Mouse (Mus musculus) liver, embryonic 13.5 days (tissue): Measurements from ENCODE around the gene Iqgap2. TPM values are rescaled to one million over a fixed set of nuclear protein-coding genes. Genes with fewer than 3 reads are reported as not detected.

Experiments
- ATAC-seq: fragments of 200-750 bp; cut with Nextera tagmentation; 2 replicates; pipeline ENCODE4 v1.8.0; 2017; ENCODE audit warnings: low read depth, mild to moderate bottlenecking, moderate number of reproducible peaks, moderate library complexity
- DNase-seq: peaks from one replicate; pipeline ENCODE4 v3.0.0; 2022
- H3K27ac ChIP-seq: fragments of 300-500 bp; sonication (generic); 2 replicates; pipeline ENCODE4 v1.5.1; 2015; ENCODE audit warnings: moderate library complexity, mild to moderate bottlenecking, inconsistent platforms
- H3K27me3 ChIP-seq: fragments of 300-500 bp; sonication (generic); 2 replicates; pipeline ENCODE4 v1.6.1; 2015; ENCODE audit warnings: mild to moderate bottlenecking, inconsistent platforms
- H3K36me3 ChIP-seq: fragments of 300-500 bp; sonication (generic); 2 replicates; pipeline ENCODE4 v1.6.1; 2015; ENCODE audit warnings: mild to moderate bottlenecking, inconsistent platforms
- H3K4me1 ChIP-seq: fragments of 300-500 bp; sonication (generic); replicated peaks from 2 replicates; pipeline ENCODE4 v1.6.1; 2015; ENCODE audit warnings: inconsistent platforms
- H3K4me2 ChIP-seq: fragments of 300-500 bp; sonication (generic); 2 replicates; pipeline ENCODE4 v1.6.1; 2015; ENCODE audit warnings: inconsistent platforms, mild to moderate bottlenecking, moderate library complexity
- H3K4me3 ChIP-seq: fragments of 300-500 bp; sonication (generic); replicated peaks from 2 replicates; pipeline ENCODE4 v1.5.1; 2015; ENCODE audit warnings: mild to moderate bottlenecking, inconsistent platforms
- H3K9ac ChIP-seq: fragments of 300-500 bp; sonication (generic); 2 replicates; pipeline ENCODE4 v1.6.1; 2015; ENCODE audit warnings: mild to moderate bottlenecking, inconsistent platforms
- H3K9me3 ChIP-seq: fragments of 300-500 bp; sonication (generic); replicated peaks from 2 replicates; pipeline ENCODE4 v1.6.1; 2016; ENCODE audit warnings: inconsistent platforms
- WGBS: fragments of 180-500 bp; shearing (Covaris S2); methylation state at CpG from one replicate; pipeline ENCODE4 v1.1.7; 2015; ENCODE audit not compliant: insufficient replicate concordance; 5-methylcytosine and 5-hydroxymethylcytosine counted together
- polyA plus RNA-seq: library from polyadenylated mRNA; unstranded; fragments of >200 nt; fragmentation: Nextera tagmentation; extraction: Ambion mirVana; gene quantifications from 2 replicates; pipeline ENCODE4 v1.2.1, GENCODE M21; 2015

Iqgap2 gene
- polyA plus RNA-seq, 1 experiment from 2014 or later: 11.9 TPM

DNA sequence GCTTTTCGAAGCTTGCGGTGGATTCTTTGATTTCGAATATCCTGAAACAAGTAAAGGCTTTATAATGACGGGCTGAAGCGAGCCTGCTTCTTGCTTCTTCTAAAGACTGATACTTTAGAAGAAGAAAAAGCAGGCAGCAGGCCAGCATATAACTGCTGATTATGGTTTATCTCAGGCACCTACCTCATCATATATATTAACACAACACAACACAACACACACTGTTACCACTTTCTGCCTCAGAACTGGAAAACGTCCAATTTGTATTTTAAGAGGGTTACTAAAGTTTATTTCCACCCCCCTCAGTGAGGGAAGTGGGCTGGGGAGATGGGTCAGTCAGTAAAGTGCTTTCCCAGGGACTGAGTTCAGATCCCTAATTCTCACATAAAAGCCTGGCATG lies 259.6 kb downstream of the Iqgap2 start:
- ATAC-seq: no peak
- no peak overlapping the region for H3K27ac ChIP-seq
- H3K4me3 ChIP-seq: no peak overlapping the region
- H3K4me2 ChIP-seq: no peak overlapping the region
- no peak for DNase-seq
- no peaks in the 10 kb centered on the region for H3K27me3 ChIP-seq
- peaks cover 19% of the 10 kb centered on the region for H3K4me1 ChIP-seq
- H3K36me3 ChIP-seq: peaks cover 53% of the 10 kb centered on the region
- H3K9me3 ChIP-seq: no peaks in the 10 kb centered on the region
- H3K9ac ChIP-seq: no peak overlapping the region
- WGBS: 87% methylated on average over 6 of the region's 6 CpGs

DNA sequence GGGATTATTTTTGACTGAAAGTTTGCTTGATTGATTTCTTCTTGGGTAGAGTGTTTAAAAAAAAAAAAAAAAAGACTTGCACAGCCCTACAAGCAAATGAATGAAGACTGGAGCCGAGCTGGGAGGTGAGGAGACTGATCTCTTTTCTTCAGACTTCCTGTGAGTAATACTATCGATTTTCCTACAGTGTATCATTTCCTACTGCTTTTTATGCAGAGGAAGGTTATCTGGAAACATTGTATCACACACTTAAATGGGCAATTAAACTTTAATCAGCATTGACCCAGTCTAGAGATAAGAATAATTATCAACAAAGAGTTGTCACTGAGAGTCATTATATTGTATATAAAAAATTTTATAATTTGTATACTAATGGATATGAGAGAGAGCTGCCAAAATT lies 261.0 kb downstream of the Iqgap2 start:
- Histone ChIP-seq H3K9ac (no peak overlapping the region), H3K4me2 (no peak overlapping the region), H3K4me1 (peaks cover 23% of the 10 kb centered on the region), H3K4me3 (no peak overlapping the region), H3K27ac (no peak overlapping the region), H3K9me3 (no peaks in the 10 kb centered on the region), H3K36me3 (peaks cover 49% of the 10 kb centered on the region), H3K27me3 (no peaks in the 10 kb centered on the region)
- 31% methylated on average over 2 of the region's 2 CpGs for WGBS
- DNase-seq (no peak), ATAC-seq (no peak)

DNA sequence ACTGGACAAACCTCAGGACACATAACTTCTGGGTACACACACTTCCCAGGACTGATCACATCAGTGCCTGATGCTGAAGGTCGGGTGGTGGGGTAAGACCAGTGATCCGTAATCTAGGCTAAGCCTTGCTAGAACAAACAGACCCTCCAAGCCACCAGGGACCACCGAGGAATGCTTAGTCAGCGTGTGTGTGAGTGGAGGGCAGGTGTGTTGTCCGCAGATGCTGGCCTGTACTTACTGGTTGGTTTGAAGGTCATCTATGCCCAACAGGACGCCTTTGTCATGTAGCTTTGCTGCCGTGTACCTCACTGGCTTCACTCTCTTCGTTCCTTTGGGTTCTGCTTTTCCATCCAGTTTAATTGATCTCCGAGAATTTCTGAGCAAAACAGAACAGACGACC lies 262.0 kb downstream of the Iqgap2 start:
- ATAC-seq: no peak
- peaks cover 15% of the 10 kb centered on the region for H3K4me1 ChIP-seq

DNA sequence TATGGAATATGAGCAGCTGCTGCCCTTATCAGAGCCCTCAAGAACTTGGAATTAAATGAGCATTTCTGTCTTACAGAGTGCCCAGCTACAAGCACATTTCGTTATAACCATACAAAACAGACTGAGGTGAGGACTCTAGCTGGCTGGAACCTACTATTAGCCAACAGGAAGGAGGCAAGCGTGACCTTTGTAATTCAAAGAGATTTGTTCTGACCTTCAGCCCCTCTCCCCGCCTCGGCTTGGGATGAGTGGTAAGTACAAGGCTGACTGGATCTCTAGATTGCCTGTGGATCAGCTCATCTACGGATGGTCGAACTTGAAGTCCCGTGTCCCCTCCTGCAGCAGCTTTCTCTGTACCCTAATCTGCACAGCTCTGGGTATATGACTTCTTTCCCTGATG lies 265.0 kb downstream of the Iqgap2 start:
- 0 out of 2 replicates have a peak, but pooled peaks cover 4% of the 10 kb centered on the region for H3K4me1 ChIP-seq
- ATAC-seq: peak; percentile 47; the same call in 1 of the 2 replicates
- no peak overlapping the region for H3K4me3 ChIP-seq
- peaks cover 31% of the 10 kb centered on the region for H3K36me3 ChIP-seq
- 76% methylated on average over 7 of the region's 7 CpGs for WGBS
- peak overlapping the region; percentile 29; the same call in 1 of the 2 replicates for H3K27ac ChIP-seq
- no peaks in the 10 kb centered on the region for H3K9me3 ChIP-seq
- no peak overlapping the region for H3K4me2 ChIP-seq
- no peak for DNase-seq
- H3K27me3 ChIP-seq: no peaks in the 10 kb centered on the region
- no peak overlapping the region for H3K9ac ChIP-seq

More for the DNA sequence above, 262.0 kb downstream of the Iqgap2 start:
- Histone ChIP-seq H3K4me2 (no peak overlapping the region), H3K27me3 (no peaks in the 10 kb centered on the region), H3K9me3 (no peaks in the 10 kb centered on the region), H3K36me3 (peaks cover 43% of the 10 kb centered on the region), H3K27ac (no peak overlapping the region), H3K9ac (no peak overlapping the region), H3K4me3 (no peak overlapping the region)
- 77% methylated on average over 10 of the region's 10 CpGs for WGBS
- DNase-seq: no peak

DNA sequence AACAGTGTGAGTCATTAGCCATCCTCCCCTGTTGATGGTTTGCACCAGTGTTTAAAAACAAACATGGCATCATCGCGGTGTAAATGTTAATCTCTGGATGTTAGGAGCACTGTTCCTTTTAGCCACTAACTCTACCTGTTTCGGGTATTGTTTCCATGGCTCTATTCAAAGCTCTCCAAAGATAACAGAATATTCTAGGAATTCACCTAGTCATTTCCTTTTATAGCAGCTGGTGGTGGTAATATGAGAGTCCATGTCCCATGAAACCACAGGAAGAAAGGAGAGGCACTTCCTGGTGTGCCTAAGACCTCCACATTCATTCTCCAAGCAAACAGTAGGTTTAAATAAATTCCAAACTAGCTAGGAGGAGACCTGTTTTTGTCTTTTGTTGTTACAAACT lies 268.7 kb downstream of the Iqgap2 start:
- Histone ChIP-seq H3K27me3 (no peaks in the 10 kb centered on the region), H3K36me3 (peaks cover 5% of the 10 kb centered on the region; the same call in 1 of the 2 replicates), H3K9me3 (no peaks in the 10 kb centered on the region), H3K4me1 (peaks cover 12% of the 10 kb centered on the region), H3K4me2 (no peak overlapping the region), H3K27ac (no peak overlapping the region), H3K9ac (no peak overlapping the region), H3K4me3 (no peak overlapping the region)
- no peak for DNase-seq
- ATAC-seq: no peak
- 74% methylated on average over 3 of the region's 3 CpGs for WGBS

DNA sequence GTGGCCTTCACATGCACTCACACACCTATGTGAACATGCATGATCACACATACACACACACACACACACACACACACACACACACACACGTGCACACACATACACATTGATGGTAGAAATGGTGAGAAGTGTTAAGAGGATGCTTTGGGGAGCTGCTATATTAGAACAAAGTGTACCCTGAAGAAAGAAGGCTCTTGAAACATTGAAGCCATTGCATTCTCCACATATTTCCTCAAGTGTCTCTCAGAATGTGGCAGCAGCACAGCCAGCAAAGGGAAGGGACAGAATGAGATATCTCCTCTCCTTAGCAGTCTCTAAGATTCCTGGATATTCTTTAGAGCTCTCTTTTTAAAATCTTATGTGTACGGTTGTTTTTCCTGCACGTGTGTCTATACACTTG lies 270.2 kb downstream of the Iqgap2 start:
- WGBS: 60% methylated on average over 3 of the region's 3 CpGs
- no peak for ATAC-seq
- Histone ChIP-seq H3K27ac (no peak overlapping the region), H3K36me3 (no peaks in the 10 kb centered on the region), H3K4me2 (no peak overlapping the region), H3K4me3 (no peak overlapping the region), H3K4me1 (peaks cover 16% of the 10 kb centered on the region), H3K9me3 (no peaks in the 10 kb centered on the region), H3K9ac (no peak overlapping the region), H3K27me3 (no peaks in the 10 kb centered on the region)
- no peak for DNase-seq

DNA sequence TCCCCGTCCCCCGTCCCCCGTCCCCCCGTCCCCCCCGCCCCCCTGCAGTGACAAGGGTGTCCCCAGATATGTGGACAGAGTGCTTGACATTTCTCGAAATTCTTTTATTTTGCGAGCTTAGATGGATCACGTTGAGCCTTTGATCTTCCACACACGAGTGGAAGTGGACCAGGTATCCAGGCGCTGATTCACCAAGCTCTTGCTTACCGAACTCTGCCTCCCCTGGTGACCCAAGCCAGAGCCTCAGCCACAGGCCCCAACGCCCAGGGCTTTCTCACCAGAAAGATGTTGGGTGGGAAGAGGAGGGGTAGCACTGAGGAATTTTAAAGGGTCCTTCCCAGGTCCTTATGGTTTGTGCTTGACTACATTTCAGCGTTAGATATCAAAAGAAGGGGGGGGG lies 272.9 kb downstream of the Iqgap2 start:
- H3K4me1 ChIP-seq: peaks cover 37% of the 10 kb centered on the region
- ATAC-seq (no peak), DNase-seq (no peak)
- WGBS: 12% methylated on average over 13 of the region's 13 CpGs
- H3K27ac ChIP-seq: peak overlapping the region; percentile 76
- no peaks in the 10 kb centered on the region for H3K27me3 ChIP-seq
- peak overlapping the region; percentile 98 for H3K9ac ChIP-seq
- peak overlapping the region; percentile 87 for H3K4me2 ChIP-seq
- no peaks in the 10 kb centered on the region for H3K9me3 ChIP-seq
- peaks cover 6% of the 10 kb centered on the region for H3K36me3 ChIP-seq
- peak overlapping the region; percentile 93 for H3K4me3 ChIP-seq

DNA sequence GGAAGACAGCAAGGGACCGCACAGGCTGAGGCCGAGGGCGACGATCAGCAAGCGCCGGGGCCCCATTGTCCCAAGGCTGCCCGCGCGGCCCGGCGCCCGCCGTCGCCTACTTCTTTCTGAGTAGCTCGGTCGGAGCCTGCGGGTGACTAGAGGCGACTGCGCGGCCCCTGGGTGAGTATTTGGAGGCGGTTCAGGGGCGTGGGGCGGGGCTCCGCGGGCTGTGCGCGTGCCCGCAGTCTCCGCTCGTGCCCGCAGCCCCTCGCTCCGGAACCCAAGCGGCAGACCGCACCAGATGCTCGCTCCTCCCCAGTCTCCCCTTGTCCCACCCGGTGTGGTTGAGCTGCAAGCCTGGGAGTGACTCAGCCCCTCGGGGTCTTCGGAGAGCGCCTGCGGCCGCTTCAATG lies 273.4 kb downstream of the Iqgap2 start, which contains the start of gene F2r:
TSS of gene F2r (minus strand) at position 179 of the 404 bp plus-strand sequence.
- WGBS: under 1% methylated on average over 42 of the region's 42 CpGs

DNA sequence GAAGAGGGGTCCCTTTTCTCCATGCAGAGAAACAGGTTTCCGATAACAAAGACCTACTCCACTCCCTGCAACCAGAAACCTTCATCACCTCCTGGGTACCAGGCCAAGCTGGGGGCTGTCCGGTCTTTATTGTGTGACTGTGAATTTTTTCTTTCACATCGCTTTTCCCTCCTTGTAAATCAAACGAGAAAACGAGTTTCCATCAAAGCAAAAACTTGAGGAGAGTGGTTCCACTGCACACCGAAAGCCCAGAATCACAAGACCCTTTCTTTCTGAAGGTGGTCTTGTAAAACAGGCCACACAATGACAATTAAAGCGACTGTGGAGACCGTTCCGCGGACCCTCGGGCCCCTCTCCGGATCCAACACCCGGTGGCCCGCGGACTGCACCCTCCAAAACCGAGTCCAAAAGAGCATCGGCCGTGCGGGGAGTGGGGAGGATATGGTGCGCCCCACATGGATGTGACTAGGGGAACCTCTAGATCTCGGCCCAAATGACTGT lies 274.0 kb downstream of the Iqgap2 start:
- ATAC-seq (peak; percentile 58), DNase-seq (no peak)
- no peaks in the 10 kb centered on the region for H3K27me3 ChIP-seq
- peaks cover 44% of the 10 kb centered on the region for H3K4me1 ChIP-seq
- no peaks in the 10 kb centered on the region for H3K9me3 ChIP-seq
- peak overlapping the region; percentile 98 for H3K9ac ChIP-seq
- WGBS: under 1% methylated on average over 21 of the region's 21 CpGs
- peak overlapping the region; percentile 88 for H3K27ac ChIP-seq
- H3K36me3 ChIP-seq: peaks cover 12% of the 10 kb centered on the region
- peak overlapping the region; percentile 87 for H3K4me2 ChIP-seq
- H3K4me3 ChIP-seq: peak overlapping the region; percentile 93

More for the DNA sequence above, 273.4 kb downstream of the Iqgap2 start, which contains the start of gene F2r:
- Histone ChIP-seq H3K4me3 (peak within 1 kb of the TSS; percentile 93), H3K36me3 (peaks cover 7% of the 10 kb centered on the region), H3K4me1 (peaks cover 38% of the 10 kb centered on the region), H3K27ac (peak within 1 kb of the TSS; percentile 88), H3K4me2 (peak within 1 kb of the TSS; percentile 87), H3K27me3 (no peaks in the 10 kb centered on the region), H3K9me3 (no peaks in the 10 kb centered on the region), H3K9ac (peak within 1 kb of the TSS; percentile 98)
- DNase-seq (peak; percentile 84), ATAC-seq (peak; percentile 91)

DNA sequence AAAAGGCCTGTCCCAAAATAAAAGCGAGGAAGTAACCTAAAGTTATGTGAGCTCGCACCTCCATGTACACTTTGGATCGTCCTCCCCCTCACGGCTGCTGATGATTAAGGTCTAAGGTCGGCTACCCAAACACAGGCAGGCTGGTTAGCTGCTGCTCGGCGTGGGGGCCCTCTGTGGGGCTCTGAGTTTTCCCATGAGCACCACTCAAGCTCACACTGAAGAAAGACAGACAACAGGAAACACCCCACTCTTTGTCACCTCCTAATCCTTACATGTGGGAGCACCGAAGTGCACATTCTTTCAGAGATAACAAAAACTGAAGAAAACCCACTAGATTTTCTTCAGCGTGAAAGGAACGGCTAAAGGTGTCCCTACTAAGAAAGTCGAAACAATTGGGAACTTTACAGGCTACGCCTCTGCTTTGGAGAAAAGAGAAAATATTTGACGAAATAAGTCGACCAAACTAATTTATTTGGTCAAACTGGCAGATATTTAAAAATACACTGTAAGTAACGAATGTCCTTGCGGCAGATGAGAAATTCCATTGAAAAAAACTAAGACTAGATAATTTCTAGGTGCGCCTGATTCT lies 274.5 kb downstream of the Iqgap2 start:
- H3K4me3 ChIP-seq: peak overlapping the region; percentile 93
- H3K4me2 ChIP-seq: peak overlapping the region; percentile 87
- H3K27me3 ChIP-seq: no peaks in the 10 kb centered on the region
- no peak for DNase-seq
- WGBS: 3% methylated on average over 17 of the region's 17 CpGs
- ATAC-seq: peak; percentile 60
- H3K27ac ChIP-seq: peak overlapping the region; percentile 88
- peak overlapping the region; percentile 98 for H3K9ac ChIP-seq
- H3K4me1 ChIP-seq: peaks cover 50% of the 10 kb centered on the region
- peaks cover 16% of the 10 kb centered on the region for H3K36me3 ChIP-seq
- no peaks in the 10 kb centered on the region for H3K9me3 ChIP-seq

DNA sequence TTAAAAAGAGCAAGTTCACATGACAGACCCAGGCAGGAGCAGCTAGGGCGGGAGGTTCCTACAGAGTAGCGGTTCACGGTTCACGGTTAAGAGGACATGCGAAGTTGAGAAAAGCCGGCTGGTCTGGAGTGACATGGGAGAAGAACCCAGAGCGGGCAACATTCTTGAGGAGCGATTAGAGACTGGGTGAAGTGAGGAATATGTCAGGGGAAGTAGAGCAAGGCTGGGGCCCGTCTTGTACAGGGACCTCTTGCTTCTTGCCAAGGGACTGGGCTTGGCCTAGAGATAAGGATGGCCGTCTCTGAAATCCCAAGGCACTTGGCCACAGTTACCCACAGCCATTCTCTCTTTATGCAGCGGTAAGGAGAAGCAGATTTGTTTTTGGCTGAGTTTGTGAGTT lies 275.2 kb downstream of the Iqgap2 start:
- Histone ChIP-seq H3K9ac (peak overlapping the region; percentile 98), H3K27ac (peak overlapping the region; percentile 88), H3K27me3 (no peaks in the 10 kb centered on the region), H3K4me1 (peaks cover 56% of the 10 kb centered on the region), H3K36me3 (peaks cover 23% of the 10 kb centered on the region), H3K4me2 (peak overlapping the region; percentile 87), H3K9me3 (no peaks in the 10 kb centered on the region), H3K4me3 (peak overlapping the region; percentile 93)
- DNase-seq: no peak
- ATAC-seq: peak; percentile 73
- 14% methylated on average over 11 of the region's 11 CpGs for WGBS

DNA sequence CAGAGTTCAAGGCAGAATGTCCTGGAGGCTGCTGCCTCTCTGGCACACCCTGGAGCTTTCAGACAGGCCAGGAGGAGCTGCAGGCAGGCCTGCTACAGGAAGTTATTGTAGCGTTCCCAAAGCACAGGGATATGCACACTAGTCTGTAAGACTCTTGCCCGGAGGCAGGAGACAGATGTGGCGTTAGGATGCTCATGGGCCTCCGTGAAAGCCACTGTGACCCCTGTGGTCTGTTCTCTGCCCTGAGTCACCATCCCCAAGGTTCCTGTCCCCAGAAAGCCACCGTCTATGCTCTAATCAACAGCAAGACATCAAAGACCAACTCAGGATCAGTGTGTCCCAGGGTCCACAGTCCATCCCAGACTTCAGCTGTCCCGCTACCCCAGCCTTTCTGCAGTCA lies 277.0 kb downstream of the Iqgap2 start:
- H3K4me2 ChIP-seq: peak overlapping the region; percentile 87
- no peaks in the 10 kb centered on the region for H3K9me3 ChIP-seq
- DNase-seq (no peak), ATAC-seq (no peak)
- peak overlapping the region; percentile 33; the same call in 1 of the 2 replicates for H3K9ac ChIP-seq
- no peaks in the 10 kb centered on the region for H3K27me3 ChIP-seq
- peak overlapping the region; percentile 48; the same call in 1 of the 2 replicates for H3K27ac ChIP-seq
- WGBS: 62% methylated on average over 6 of the region's 6 CpGs
- peaks cover 74% of the 10 kb centered on the region for H3K4me1 ChIP-seq
- H3K36me3 ChIP-seq: peaks cover 32% of the 10 kb centered on the region
- peak overlapping the region; percentile 93 for H3K4me3 ChIP-seq
